Mouse (Mus musculus): ENCODE measurements around the gene 9230102O04Rik.

- TF ChIP-seq CTCF (conservative IDR thresholded peaks at IDR 0.05 in 1 of 2, IDR thresholded peaks at IDR 0.05 in 1 of 2; ENCODE audit: low read depth in 2 of 2, low read length in 2 of 2) (no peak), TCF12 (IDR thresholded peaks at IDR 0.05; ENCODE audit: low read depth, low read length) (no peak), JUND (conservative IDR thresholded peaks at IDR 0.05; ENCODE audit: low read depth, low read length) (no peak), ZMIZ1 (IDR thresholded peaks at IDR 0.05; ENCODE audit: low read depth, low read length) (no peak), MEF2A (IDR thresholded peaks at IDR 0.05; ENCODE audit: borderline replicate concordance, low read depth, low read length) (no peak)
Observed at GRCm38 (mm10) chr2:9886921-9887610, 2.3 kb downstream of the 9230102O04Rik start.
